Mouse (Mus musculus) myocyte (in vitro differentiated cells): ENCODE measurements around the gene Ssc4d.

Source experiments
- MAX ChIP-seq: IDR thresholded peaks from one replicate; pipeline ENCODE4 v1.6.1; 2011; ENCODE audit warnings: low read depth, mild to moderate bottlenecking, control low read depth
- POLR2A ChIP-seq: IDR thresholded peaks from one replicate; pipeline ENCODE4 v1.6.1; 2011; ENCODE audit warnings: low read depth, mild to moderate bottlenecking, control low read depth, moderate library complexity; ENCODE audit not compliant: insufficient read length
- TCF12 ChIP-seq: IDR thresholded peaks from one replicate; pipeline ENCODE4 v1.6.1; 2011; ENCODE audit warnings: mild to moderate bottlenecking, control low read depth; ENCODE audit not compliant: poor library complexity, insufficient read depth, severe bottlenecking

GRCm38 (mm10) chr5:135923901-135924300 is 50.4 kb downstream of the Ssc4d start:
- TF ChIP-seq TCF12 (no peak), MAX (no peak), POLR2A (no peak)
